Mouse (Mus musculus): ENCODE data around the gene F2. TPM values are rescaled to one million over a fixed set of nuclear protein-coding genes. Genes with fewer than 3 reads are reported as not detected.
"Not testable (repeated sequence)": the region's sequence is repeated elsewhere in the genome, so short reads cannot be mapped to it uniquely, and the experiment has no call there.

F2 gene
- polyA plus RNA-seq, 1 experiment from 2014 or later: 1,356 TPM

DNA sequence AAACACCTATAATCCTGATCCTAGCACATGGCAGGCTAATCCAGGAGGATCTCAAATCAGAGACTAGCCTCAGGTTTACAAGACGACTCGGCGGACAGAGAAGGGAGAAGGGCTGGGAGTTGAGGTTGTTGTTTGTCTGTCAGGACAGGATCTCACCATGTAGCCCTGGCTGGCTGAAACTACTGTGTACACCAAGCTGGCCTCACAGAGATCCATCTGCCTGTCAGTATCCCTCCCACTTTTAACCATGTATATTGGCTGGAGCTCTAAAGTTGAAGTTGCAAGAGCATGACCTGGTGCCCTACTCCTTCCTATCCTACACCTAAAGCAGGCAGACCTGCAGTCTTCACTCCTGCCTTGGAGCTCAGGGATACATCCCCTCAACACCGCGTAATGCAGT, 13.9 kb downstream of the F2 start:
- Histone ChIP-seq H3K9ac (replicated peaks) (no peak overlapping the region), H3K4me3 (ENCODE audit: low read depth, low read length) (no peak overlapping the region), H3K4me2 (ENCODE audit: low read depth, low read length) (no peak overlapping the region), H3K27me3 (ENCODE audit: insufficient read depth, low read length) (no peaks in the 10 kb centered on the region), H3K27ac (ENCODE audit: low read depth) (no peak overlapping the region), H3K9me3 (ENCODE audit: low read length) (no peaks in the 10 kb centered on the region), H3K36me3 (replicated peaks; ENCODE audit: insufficient read depth, low read length) (peaks cover 63% of the 10 kb centered on the region), H3K4me1 (ENCODE audit: insufficient read depth) (no peaks in the 10 kb centered on the region)
- ATAC-seq (no peak), DNase-seq (no peak)
- WGBS (ENCODE audit: insufficient replicate concordance): 94% methylated on average over 5 of the region's 5 CpGs
- TF ChIP-seq CTCF (IDR thresholded peaks at IDR 0.05; ENCODE audit: low read depth): no peak
- TF ChIP-seq EP300 (IDR thresholded peaks at IDR 0.05; ENCODE audit: low read depth): no peak

DNA sequence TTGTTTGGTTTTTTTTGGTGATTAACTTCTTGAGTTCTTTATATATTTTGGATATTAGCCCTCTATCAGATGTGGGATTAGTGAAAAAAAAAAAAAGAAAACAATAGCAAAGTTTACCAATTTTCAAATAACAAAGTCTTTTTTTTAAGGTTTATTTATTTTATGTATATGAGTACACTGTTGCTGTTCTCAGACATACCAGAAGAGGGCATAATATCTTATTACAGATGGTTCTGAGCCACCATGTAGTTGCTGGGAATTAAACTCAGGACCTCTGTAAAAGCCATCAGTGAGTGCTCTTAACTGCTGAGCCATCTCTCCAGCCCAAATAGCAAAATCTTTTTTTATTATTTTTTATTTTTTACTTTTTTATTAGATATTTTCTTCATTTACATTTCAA, 26.8 kb downstream of the F2 start:
- H3K9me3 ChIP-seq (ENCODE audit: low read length); H3K4me1 ChIP-seq (ENCODE audit: insufficient read depth); H3K27me3 ChIP-seq (ENCODE audit: insufficient read depth, low read length); H3K4me2 ChIP-seq (ENCODE audit: low read depth, low read length); ATAC-seq; H3K27ac ChIP-seq (ENCODE audit: low read depth); DNase-seq; H3K4me3 ChIP-seq (ENCODE audit: low read depth, low read length); H3K9ac ChIP-seq (replicated peaks): not testable (repeated sequence)
- peak; percentile 19; the same call in 1 of the 2 replicates for TF ChIP-seq CTCF (IDR thresholded peaks at IDR 0.05; ENCODE audit: low read depth)
- H3K36me3 ChIP-seq (replicated peaks; ENCODE audit: insufficient read depth, low read length): peaks cover 30% of the 10 kb centered on the region

DNA sequence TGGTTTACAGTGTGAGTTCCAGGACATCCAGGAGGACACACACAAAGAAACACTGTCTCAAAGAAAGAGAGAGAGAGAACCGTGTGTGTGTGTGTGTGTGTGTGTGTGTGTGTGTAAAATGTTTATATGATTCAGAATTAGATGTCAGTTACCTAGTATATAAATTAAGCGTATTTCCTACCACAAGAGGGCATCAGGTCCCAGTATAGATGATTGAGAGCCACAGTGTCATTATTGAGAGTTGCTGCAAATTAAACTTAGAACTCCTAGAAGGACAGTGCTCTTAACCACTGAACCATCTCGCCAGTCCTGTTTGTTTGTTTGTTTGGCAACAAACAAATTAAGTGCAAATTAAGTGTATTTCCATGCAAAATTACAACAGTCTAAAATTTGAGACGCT, 33.8 kb downstream of the F2 start:
- no peaks in the 10 kb centered on the region for H3K9me3 ChIP-seq (ENCODE audit: low read length)
- ATAC-seq: no peak
- peaks cover 64% of the 10 kb centered on the region for H3K36me3 ChIP-seq (replicated peaks; ENCODE audit: insufficient read depth, low read length)
- H3K9ac ChIP-seq (replicated peaks): no peak overlapping the region
- no peak overlapping the region for H3K4me2 ChIP-seq (ENCODE audit: low read depth, low read length)
- no peak overlapping the region for H3K4me3 ChIP-seq (ENCODE audit: low read depth, low read length)
- no peaks in the 10 kb centered on the region for H3K4me1 ChIP-seq (ENCODE audit: insufficient read depth)
- 84% methylated on average over 4 of the region's 4 CpGs for WGBS (ENCODE audit: insufficient replicate concordance)
- no peak for DNase-seq
- no peaks in the 10 kb centered on the region for H3K27me3 ChIP-seq (ENCODE audit: insufficient read depth, low read length)
- no peak overlapping the region for H3K27ac ChIP-seq (ENCODE audit: low read depth)
- TF ChIP-seq CTCF (IDR thresholded peaks at IDR 0.05; ENCODE audit: low read depth) (peak; percentile 43), EP300 (IDR thresholded peaks at IDR 0.05; ENCODE audit: low read depth) (no peak)

DNA sequence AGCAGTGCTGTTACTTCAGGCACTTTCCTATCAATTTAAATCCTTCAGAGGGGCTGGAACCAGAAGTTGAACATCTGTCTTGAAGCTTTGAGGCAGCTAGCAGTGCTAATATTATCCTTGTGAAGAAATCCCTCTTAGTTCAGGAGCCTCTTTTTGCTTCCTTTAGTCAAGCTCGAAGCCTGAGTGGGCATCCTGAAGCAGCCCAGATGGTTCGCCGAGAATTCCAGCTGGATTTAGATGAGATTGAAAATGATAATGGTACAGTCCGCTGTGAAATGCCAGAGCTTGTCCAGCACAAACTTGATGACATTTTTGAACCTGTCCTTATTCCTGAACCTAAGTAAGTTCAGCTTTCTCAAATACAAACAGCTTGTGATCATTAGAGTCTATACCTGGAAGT, 35.7 kb downstream of the F2 start:
- Histone ChIP-seq H3K36me3 (replicated peaks; ENCODE audit: insufficient read depth, low read length) (peaks cover 67% of the 10 kb centered on the region), H3K27ac (ENCODE audit: low read depth) (no peak overlapping the region), H3K4me1 (ENCODE audit: insufficient read depth) (no peaks in the 10 kb centered on the region), H3K4me2 (ENCODE audit: low read depth, low read length) (no peak overlapping the region), H3K9ac (replicated peaks) (no peak overlapping the region), H3K4me3 (ENCODE audit: low read depth, low read length) (no peak overlapping the region), H3K9me3 (ENCODE audit: low read length) (no peaks in the 10 kb centered on the region), H3K27me3 (ENCODE audit: insufficient read depth, low read length) (no peaks in the 10 kb centered on the region)
- DNase-seq (no peak), ATAC-seq (no peak)
- TF ChIP-seq EP300 (IDR thresholded peaks at IDR 0.05; ENCODE audit: low read depth) (no peak), CTCF (IDR thresholded peaks at IDR 0.05; ENCODE audit: low read depth) (no peak)
- WGBS (ENCODE audit: insufficient replicate concordance): 95% methylated on average over 4 of the region's 4 CpGs

DNA sequence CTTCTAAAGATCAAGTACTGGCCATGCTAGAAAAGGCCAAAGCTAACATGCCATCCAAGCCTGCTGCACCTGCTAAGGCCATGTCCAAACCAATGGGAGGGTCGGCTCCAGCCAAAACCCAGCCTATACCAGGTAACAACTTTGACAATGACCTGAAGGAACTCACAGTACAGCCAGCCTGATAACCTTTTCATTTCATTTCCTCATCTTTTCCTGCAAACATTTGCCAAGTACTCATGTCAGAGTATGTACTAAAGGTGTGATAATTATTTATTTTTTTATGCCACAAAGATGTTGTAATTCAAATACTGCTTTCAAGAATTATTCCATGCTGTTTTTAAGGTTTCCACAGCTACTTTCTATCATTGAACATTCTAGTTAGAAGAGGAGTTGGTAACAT, 50.0 kb downstream of the F2 start:
- whole genome bisulfite sequencing (ENCODE audit: insufficient replicate concordance): 91% methylated on average over 1 of the region's 1 CpGs
- Histone ChIP-seq H3K9me3 (ENCODE audit: low read length) (no peaks in the 10 kb centered on the region), H3K36me3 (replicated peaks; ENCODE audit: insufficient read depth, low read length) (peaks cover 68% of the 10 kb centered on the region), H3K27ac (ENCODE audit: low read depth) (no peak overlapping the region), H3K27me3 (ENCODE audit: insufficient read depth, low read length) (no peaks in the 10 kb centered on the region), H3K4me1 (ENCODE audit: insufficient read depth) (no peaks in the 10 kb centered on the region), H3K4me2 (ENCODE audit: low read depth, low read length) (no peak overlapping the region), H3K4me3 (ENCODE audit: low read depth, low read length) (no peak overlapping the region), H3K9ac (replicated peaks) (no peak overlapping the region)
- DNase-seq: no peak
- no peak for ATAC-seq
- no peak for TF ChIP-seq CTCF (IDR thresholded peaks at IDR 0.05; ENCODE audit: low read depth)
- TF ChIP-seq EP300 (IDR thresholded peaks at IDR 0.05; ENCODE audit: low read depth): no peak

DNA sequence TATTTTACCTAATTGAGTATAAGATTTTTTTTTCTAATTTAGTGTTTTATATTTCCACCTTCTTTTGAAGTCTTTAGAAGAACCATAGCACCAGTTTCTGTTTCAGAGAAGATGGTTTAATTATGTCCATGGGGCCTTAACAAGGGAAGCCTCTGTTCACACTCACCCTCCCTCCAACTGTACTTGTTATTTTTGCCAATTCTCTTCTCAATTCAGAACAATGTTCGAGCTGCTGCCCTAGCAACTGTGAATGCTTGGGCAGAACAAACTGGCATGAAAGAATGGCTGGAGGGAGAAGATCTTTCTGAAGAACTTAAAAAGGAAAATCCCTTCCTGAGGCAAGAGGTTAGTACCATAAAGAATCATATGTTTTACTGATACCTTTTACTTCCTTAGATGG, 55.3 kb downstream of the F2 start:
- H3K9ac ChIP-seq (replicated peaks): no peak overlapping the region
- 86% methylated on average over 1 of the region's 1 CpGs for WGBS (ENCODE audit: insufficient replicate concordance)
- H3K36me3 ChIP-seq (replicated peaks; ENCODE audit: insufficient read depth, low read length): peaks cover 75% of the 10 kb centered on the region

More for the DNA sequence above, 55.3 kb downstream of the F2 start:
- Histone ChIP-seq H3K4me3 (ENCODE audit: low read depth, low read length) (no peak overlapping the region), H3K27ac (ENCODE audit: low read depth) (no peak overlapping the region), H3K4me2 (ENCODE audit: low read depth, low read length) (no peak overlapping the region), H3K9me3 (ENCODE audit: low read length) (no peaks in the 10 kb centered on the region), H3K4me1 (ENCODE audit: insufficient read depth) (no peaks in the 10 kb centered on the region), H3K27me3 (ENCODE audit: insufficient read depth, low read length) (no peaks in the 10 kb centered on the region)
- TF ChIP-seq CTCF (IDR thresholded peaks at IDR 0.05; ENCODE audit: low read depth): no peak
- ATAC-seq (no peak), DNase-seq (no peak)

Other genes starting within 250 kb of the F2 start
- 4.1 and 5.5 TPM in 2 replicates for gene 1110051M20Rik, start 191.7 kb downstream of the F2 start, polyA plus RNA-seq (2015; fragmentation: Nextera tagmentation; extraction: Ambion mirVana)
- gene Lrp4, start 178.9 kb downstream of the F2 start, polyA plus RNA-seq (2015; fragmentation: Nextera tagmentation; extraction: Ambion mirVana): 1.4 and 1.5 TPM in 2 replicates
- gene Ckap5, start 109.7 kb downstream of the F2 start, polyA plus RNA-seq (2015; fragmentation: Nextera tagmentation; extraction: Ambion mirVana): 18.0 and 22.1 TPM in 2 replicates
- 1.8 and 2.1 TPM in 2 replicates for gene Zfp408, start 13.4 kb upstream of the F2 start, polyA plus RNA-seq (2015; fragmentation: Nextera tagmentation; extraction: Ambion mirVana)
- 27.3 and 28.1 TPM in 2 replicates for gene Arhgap1, start 13.4 kb upstream of the F2 start, polyA plus RNA-seq (2015; fragmentation: Nextera tagmentation; extraction: Ambion mirVana)
- 8.6 and 9.0 TPM in 2 replicates for gene Atg13, start 74.2 kb upstream of the F2 start, polyA plus RNA-seq (2015; fragmentation: Nextera tagmentation; extraction: Ambion mirVana)
- 7.7 and 8.0 TPM in 2 replicates for gene Harbi1, start 74.4 kb upstream of the F2 start, polyA plus RNA-seq (2015; fragmentation: Nextera tagmentation; extraction: Ambion mirVana)
- 3.2 and 3.5 TPM in 2 replicates for gene Ambra1, start 93.7 kb upstream of the F2 start, polyA plus RNA-seq (2015; fragmentation: Nextera tagmentation; extraction: Ambion mirVana)